Mouse (Mus musculus) megakaryocyte progenitor cell, adult 5-6 weeks (primary cell): ENCODE measurements around the gene Sp3. TPM values are rescaled to one million over a fixed set of nuclear protein-coding genes. Genes with fewer than 3 reads are reported as not detected.
"Not testable (repeated sequence)": the region's sequence is repeated elsewhere in the genome, so short reads cannot be mapped to it uniquely, and the experiment has no call there.

Experiments
- ATAC-seq: replicated peaks from 2 replicates; pipeline ENCODE4 v1.8.0; 2016; ENCODE audit warnings: mild to moderate bottlenecking, moderate TSS enrichment, inconsistent platforms; ENCODE audit not compliant: poor library complexity
- total RNA-seq, 2 experiments: library from RNA; stranded (forward) in 1 of 2; stranded (reverse) in 1 of 2; fragments of 157-497, 149-512 nt in 1 of 2; fragments of 200-1000 nt in 1 of 2; gene quantifications; 2 replicates each; pipeline versions ENCODE4 v1.2.3 to v1.2.4; 2015 to 2017

Gene Sp3
- total RNA-seq (2015), result 108 and 111 TPM in 2 replicates
- 109 and 114 TPM in 2 replicates for total RNA-seq (2017)

- peak; percentile 70 for ATAC-seq
These were observed at the start of gene Sp3 for GRCm38 (mm10) chr2:72980337-72981074. Gene Sp3, minus strand, starts transcription at chr2:72980446.

- no peak for ATAC-seq
These were observed 49.6 kb upstream of the Sp3 start for GRCm38 (mm10) chr2:73029846-73030245.

GRCm38 (mm10) chr2:73028019-73028418, 47.8 kb upstream of the Sp3 start:
- ATAC-seq, result peak; percentile 59

- no peak for ATAC-seq
These were observed 46.9 kb upstream of the Sp3 start for GRCm38 (mm10) chr2:73027126-73027525.

GRCm38 (mm10) chr2:73023803-73024202, 43.6 kb upstream of the Sp3 start:
- peak; percentile 84 for ATAC-seq

GRCm38 (mm10) chr2:73021046-73021445, 40.8 kb upstream of the Sp3 start:
- peak; percentile 83 for ATAC-seq

- ATAC-seq, result peak; percentile 43
These were observed 39.3 kb upstream of the Sp3 start for GRCm38 (mm10) chr2:73019371-73020146.

GRCm38 (mm10) chr2:73014063-73014462, 33.8 kb upstream of the Sp3 start:
- not testable (repeated sequence) for ATAC-seq

GRCm38 (mm10) chr2:73012636-73013035, 32.4 kb upstream of the Sp3 start:
- ATAC-seq, result no peak

GRCm38 (mm10) chr2:73007472-73007871, 27.2 kb upstream of the Sp3 start:
- no peak for ATAC-seq

- peak; percentile 46 for ATAC-seq
These were observed 25.6 kb upstream of the Sp3 start for GRCm38 (mm10) chr2:73005611-73006515.

- peak; percentile 60 for ATAC-seq
These were observed 23.8 kb upstream of the Sp3 start for GRCm38 (mm10) chr2:73003751-73004717.

GRCm38 (mm10) chr2:73003049-73003448, 22.8 kb upstream of the Sp3 start:
- peak; percentile 54 for ATAC-seq

- no peak for ATAC-seq
These were observed 22.2 kb upstream of the Sp3 start for GRCm38 (mm10) chr2:73002451-73002850.

- ATAC-seq, result 0 out of 2 replicates have a peak, but pooled peaks have one; percentile 2
These were observed 21.7 kb upstream of the Sp3 start for GRCm38 (mm10) chr2:73001994-73002393.

GRCm38 (mm10) chr2:73000194-73000593, 19.9 kb upstream of the Sp3 start:
- ATAC-seq, result no peak

- ATAC-seq, result no peak
These were observed 17.3 kb upstream of the Sp3 start for GRCm38 (mm10) chr2:72997586-72997985.

- peak; percentile 95 for ATAC-seq
These were observed 16.6 kb upstream of the Sp3 start for GRCm38 (mm10) chr2:72996808-72997378.

GRCm38 (mm10) chr2:72995346-72996097, 15.3 kb upstream of the Sp3 start:
- ATAC-seq, result 0 out of 2 replicates have a peak, but pooled peaks have one; percentile 30
